Mouse (Mus musculus) activated CD4-positive, CD25-positive, alpha-beta regulatory T cell, adult 9 weeks (primary cell): ENCODE results near the gene 4933405O20Rik. TPM values are rescaled to one million over a fixed set of nuclear protein-coding genes. Genes with fewer than 3 reads are reported as not detected.

ENCODE experiments used
- polyA plus RNA-seq: library from polyadenylated mRNA; unstranded; fragments of 100-300 nt; shearing (Covaris generic); gene quantifications from one replicate; pipeline ENCODE4 v1.2.1, GENCODE M21; 2017

4933405O20Rik gene
- polyA plus RNA-seq = not detected

DNA sequence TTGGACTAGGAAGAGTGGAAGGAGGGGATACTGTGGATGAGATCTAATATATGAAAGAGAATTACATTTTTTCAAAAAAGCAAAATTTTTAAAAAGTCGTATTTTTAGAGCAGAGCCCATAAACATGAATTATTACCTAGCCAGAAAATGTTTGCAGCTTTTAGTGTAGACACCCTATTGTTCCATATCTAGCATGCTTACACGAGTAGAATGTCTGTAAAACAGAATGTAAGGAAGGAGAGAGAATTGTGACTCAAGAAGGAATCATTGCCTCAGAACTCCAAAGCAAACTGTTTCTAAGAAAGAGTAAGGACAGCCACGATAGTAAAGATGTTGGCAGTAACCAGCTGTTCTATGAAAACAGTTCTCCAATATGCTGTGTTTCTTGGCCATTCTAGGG, at the start of gene 4933405O20Rik:
4933405O20Rik (plus strand) TSS at position 301 of the 400 bp plus-strand sequence.

